Mouse (Mus musculus) brain, embryonic 14.5 days (tissue): ENCODE data around the gene Fscn2. TPM values are rescaled to one million over a fixed set of nuclear protein-coding genes. Genes with fewer than 3 reads are reported as not detected.
"Not testable (repeated sequence)": the region's sequence is repeated elsewhere in the genome, so short reads cannot be mapped to it uniquely, and the experiment has no call there.

Experiments used
- DNase-seq: peaks from one replicate; pipeline ENCODE4 v3.0.0-alpha.2; 2011; ENCODE audit warnings: low read depth
- CTCF ChIP-seq: fragments of 200-500 bp; IDR thresholded peaks from 2 replicates; pipeline ENCODE4 v1.5.1; 2012; ENCODE audit warnings: inconsistent platforms, mild to moderate bottlenecking, moderate library complexity, borderline replicate concordance; ENCODE audit not compliant: insufficient read depth, insufficient read length; ENCODE audit errors: extremely low read depth
- POLR2A ChIP-seq: fragments of 200-500 bp; IDR thresholded peaks from 2 replicates; pipeline ENCODE4 v1.6.1; 2012; ENCODE audit warnings: mild to moderate bottlenecking, inconsistent platforms, borderline replicate concordance; ENCODE audit not compliant: poor library complexity, insufficient read depth, insufficient read length, severe bottlenecking; ENCODE audit errors: extremely low read depth
- polyA plus RNA-seq: library from polyadenylated mRNA; depleted of rRNA; stranded (reverse); fragments of >200 nt; gene quantifications from 2 replicates; pipeline ENCODE4 v1.2.3, GENCODE M21; 2012

Gene Fscn2
- polyA plus RNA-seq, 1 experiment: 0.96 TPM

DNA sequence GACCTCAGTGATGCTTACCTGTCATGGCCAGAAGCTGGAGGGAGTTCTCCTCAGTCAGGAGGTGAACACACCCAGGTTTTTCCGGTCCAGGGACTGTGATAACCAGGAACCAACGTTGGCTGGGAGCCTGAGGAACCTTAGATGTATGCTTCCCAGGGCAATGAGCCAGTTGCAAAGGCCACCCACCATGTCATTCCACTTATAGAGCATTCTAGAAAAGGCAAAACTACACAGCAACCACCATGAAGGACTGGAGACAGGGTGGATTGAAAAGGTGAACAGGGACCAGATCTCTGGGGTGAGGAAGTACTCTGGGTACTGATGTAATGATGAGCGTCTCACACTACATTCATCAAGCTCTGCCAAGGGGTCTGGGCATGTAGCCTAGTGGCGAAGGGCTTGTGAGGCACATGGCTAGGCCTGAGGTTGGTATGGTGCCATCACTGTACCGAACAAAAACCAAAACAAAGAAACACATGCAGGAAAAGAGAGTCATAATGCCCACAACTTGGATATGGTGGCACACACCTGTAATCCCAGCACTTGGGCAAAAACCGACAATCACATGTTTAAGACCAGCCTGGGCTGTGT lies 25.8 kb upstream of the Fscn2 start:
- TF ChIP-seq POLR2A: no peak
- TF ChIP-seq CTCF: no peak
- DNase-seq: no peak

DNA sequence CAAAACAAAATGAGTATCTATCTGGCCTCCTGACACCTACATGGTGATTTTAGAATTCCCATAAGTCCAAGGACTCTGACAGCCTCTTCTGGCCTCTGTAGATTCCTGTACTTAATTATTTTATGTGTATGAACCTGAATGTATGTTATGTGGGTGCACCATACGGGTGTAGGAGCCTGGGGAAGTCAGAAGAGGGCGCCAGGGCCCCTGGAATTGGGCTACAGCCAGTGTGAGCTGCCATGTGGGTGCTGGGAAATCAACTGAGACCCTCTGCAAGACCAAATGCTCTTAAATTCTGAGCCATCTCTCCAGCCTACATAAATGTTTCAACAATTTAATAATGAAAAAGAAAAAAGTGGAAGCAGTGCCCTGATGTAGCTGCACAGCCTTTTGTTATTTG lies 23.9 kb upstream of the Fscn2 start:
- no peak for TF ChIP-seq CTCF
- TF ChIP-seq POLR2A: no peak
- DNase-seq: no peak

DNA sequence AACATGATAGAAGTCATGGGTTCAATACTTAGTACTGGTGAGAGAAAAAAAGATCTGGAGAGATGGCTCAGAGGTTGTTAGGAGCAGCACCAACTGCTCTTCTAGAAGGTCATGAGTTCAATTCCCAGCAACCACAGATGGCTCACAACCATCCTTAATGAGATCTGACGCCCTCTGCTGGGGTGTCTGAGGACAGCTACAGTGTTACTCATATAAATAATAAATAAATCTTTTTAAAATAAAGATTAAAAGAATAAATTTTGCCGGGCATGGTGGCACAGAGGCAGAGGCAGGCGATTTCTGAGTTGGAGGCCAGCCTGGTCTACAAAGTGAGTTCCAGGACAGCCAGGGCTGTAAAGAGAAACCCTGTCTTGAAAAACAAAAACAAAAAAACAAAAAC lies 22.5 kb upstream of the Fscn2 start:
- no peak for TF ChIP-seq POLR2A
- TF ChIP-seq CTCF: no peak
- DNase-seq: no peak

DNA sequence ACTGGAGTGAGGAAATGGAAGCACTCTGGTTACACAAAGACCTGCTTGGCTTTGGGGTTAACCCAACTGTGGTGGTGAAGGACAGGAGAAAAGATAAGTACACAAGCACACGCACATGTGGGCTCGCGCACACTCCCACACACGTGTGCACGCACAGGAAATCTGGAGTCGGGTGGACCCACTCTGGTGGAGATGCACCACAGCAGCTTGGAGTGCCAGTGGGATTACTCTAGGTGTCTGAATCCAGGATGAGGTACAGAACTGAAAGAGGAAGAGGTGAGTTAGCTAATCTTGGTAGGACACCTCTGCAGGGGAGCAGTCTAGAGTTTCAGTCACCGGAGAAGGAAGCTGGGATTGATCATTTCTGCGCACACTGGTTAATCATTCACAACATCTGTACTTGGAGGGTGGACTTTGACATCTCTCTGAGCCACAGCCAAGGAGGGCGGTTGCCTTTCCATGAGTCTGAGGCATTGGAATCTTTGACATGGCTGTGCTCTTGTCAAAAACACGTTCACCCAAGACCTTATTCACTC lies 21.3 kb upstream of the Fscn2 start:
- DNase-seq: no peak
- TF ChIP-seq POLR2A: no peak

DNA sequence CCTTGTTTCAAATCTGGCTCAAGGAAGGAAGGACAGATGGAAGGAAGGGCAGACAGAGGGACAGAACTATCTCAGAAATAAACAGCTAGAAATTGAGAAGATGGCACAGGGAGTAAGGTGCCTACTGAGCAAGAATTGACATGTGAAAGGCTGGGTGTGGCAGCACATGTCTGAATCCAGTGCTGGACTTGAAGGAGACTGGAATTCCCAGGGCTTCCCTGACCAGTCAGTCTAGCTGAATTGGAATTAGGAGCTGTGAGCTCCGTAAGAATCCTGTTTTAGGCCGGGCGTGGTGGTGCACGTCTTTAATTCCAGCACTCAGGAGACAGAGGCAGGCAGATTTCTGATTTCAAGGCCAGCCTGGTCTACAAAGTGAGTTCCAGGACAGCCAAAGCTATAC lies 19.7 kb upstream of the Fscn2 start:
- TF ChIP-seq CTCF (no peak), POLR2A (no peak)
- no peak for DNase-seq

DNA sequence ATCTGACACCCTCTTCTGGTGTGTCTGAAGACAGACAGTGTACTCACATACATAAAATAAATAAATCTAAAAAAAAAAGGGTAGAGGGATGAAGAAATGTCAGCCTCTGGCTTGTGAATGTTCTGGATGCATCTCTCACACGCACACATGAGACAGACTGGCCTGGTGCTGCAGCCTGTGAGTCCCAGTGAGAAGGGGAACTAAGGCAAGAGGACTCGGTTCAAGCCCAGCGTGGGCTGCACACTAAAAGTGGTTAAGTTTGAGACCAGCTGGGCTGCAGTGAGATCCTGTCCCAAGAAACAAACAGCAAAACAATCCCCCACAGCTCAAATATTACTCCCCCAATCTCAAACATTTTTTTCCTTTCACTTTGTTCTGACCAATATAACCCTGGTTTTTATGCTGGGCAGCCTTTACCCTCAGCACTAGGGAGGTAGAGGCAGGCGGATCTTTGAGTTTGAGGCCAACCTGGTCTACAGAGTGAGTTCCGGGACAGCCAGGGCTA lies 18.6 kb upstream of the Fscn2 start:
- no peak for DNase-seq
- TF ChIP-seq CTCF (no peak), POLR2A (no peak)

DNA sequence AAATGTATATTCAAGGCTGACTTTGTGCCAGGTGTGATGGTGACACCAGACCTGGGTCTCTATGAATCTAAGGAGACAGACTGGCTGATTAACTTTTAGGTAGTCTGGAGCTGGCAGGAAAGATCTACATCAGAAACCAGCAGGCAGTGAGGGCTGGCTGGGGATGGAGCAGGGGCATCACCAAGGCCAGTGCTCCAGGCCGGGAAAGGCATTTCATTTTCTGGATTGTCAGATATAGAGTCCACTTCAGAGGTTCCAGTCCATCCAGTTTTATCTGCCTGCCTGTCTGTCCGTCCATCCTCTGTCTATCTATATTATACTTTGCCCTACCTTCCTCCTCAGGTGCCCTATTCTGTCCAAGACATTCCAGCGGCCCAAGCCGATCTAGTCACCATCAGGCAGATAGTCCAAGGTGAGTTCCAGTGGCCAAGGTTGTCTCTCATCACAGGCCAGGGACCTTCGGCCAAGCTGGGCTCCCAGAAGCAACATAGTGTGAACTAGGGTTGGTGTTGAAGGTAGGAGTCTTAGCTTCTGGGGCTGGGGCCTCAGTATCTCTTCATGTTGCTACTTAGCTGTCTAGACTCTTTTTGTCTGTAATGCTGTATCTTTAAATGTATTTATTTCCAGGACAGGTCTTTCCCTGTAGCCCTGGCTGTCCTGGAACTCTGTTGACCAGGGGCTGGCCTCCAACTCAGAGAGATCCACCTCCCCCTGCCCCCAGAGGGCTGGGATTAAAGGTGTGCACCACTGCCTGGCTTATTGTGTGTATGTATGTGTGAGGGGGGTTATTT lies 17.6 kb upstream of the Fscn2 start:
- DNase-seq: no peak
- TF ChIP-seq POLR2A: no peak
- TF ChIP-seq CTCF: no peak

- no peak for TF ChIP-seq POLR2A
- TF ChIP-seq CTCF: no peak
- no peak for DNase-seq
These were observed 16.9 kb upstream of the Fscn2 start for GRCm38 (mm10) chr11:120344310-120344920.

DNA sequence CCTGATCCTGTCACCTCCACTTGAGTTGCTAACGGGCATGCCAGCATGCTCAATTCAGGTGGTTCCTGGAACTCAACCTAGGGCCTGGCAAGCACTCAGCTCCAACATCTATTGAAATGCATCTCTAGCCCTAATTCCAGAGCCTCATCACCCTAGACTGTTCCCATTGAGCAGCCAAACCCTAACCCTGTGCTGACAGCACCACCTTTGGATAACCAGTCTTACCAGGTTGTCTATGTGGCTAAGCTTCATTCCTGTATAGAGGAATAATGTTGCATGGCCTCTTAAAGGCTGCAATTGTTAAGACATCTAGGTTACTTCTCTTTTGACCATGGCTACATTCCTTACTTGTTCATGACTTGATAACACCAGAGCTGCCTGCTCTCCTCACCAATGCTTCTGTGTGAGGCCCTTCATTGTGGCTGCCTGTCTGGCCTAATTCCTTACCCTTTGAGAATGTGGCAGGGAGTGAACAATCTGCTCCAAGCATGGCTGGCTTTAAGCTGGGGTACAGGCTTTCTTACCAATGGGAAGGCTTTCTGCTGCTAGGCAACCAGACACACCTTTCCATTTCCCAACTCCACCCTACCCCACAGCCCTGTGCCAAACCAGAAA lies 16.2 kb upstream of the Fscn2 start:
- TF ChIP-seq CTCF (no peak), POLR2A (no peak)
- no peak for DNase-seq

- DNase-seq: not testable (repeated sequence)
These were observed 14.8 kb upstream of the Fscn2 start for GRCm38 (mm10) chr11:120346383-120347034.

DNA sequence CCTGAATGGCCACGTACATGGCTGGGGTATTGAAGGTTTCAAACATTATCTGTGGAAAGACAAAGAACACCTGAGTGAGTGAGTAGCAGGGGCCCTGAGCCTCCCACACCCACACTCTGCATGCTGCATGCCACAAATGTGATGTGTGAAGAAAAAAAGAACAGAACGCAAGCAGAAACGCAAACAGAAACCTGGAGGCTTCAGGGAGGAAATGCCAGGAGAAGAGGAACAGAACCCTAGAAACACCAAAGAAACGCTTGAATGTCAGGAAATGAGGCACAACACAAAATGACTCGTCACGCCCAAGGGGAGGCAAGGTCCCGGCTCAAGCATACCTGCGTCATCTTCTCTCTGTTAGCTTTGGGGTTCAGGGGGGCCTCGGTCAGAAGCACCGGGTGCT lies 14.0 kb upstream of the Fscn2 start:
- no peak for TF ChIP-seq CTCF
- DNase-seq: no peak

GRCm38 (mm10) chr11:120347791-120348683 lies 13.3 kb upstream of the Fscn2 start, which contains the start of gene Actg1:
TSS of gene Actg1 (minus strand) at chr11:120348542.
- DNase-seq: peak; percentile 94
- TF ChIP-seq CTCF (no peak), POLR2A (peak; percentile 93)
